10 mouse cellular contexts compared by ENCODE assay signal in the genomic region with DNA sequence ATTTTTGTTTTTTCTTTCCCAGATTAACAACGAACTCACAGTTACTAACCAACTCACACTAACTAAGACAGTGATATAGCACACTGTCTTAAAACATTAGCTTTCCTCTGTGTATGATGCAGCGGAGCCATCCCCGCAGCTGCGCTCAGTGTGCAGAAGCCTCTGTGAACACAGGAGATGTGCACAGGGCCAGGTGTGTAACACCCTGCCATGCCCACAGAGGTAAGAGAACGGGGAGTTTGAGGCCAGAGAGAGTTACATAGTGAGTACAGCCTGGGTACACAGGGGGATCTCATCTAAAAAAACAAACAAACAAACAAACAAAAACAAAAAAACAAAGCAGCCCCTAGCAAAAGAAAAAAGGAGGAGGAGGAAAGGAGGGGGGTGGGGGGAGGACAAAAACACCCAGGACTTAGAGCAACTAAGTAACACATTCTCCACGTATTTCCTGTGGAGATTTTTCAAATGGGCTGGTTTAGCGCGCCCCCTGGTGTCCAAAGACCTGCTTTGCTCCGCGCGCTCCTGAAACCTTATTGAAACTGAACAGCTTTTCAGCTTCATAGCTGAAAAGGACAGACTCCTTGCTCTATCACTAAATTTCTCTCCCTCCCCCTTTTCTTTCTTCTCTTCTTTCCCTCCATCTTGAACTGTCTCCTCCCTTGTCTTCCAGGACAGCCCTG.
DNase-seq lines count a peak whose midpoint lies in the region; ATAC-seq and TF ChIP-seq lines count a peak whose summit lies in the region.
"Had no signal": no experiment of that assay in that cellular context is flagged by ENCODE, and none has a peak within 500 bp of the region (broad histone marks: within the 10 kb centered on the region; RNA-seq: fewer than 3 reads in every experiment).

No protein-coding gene starts in this region.

- WGBS in heart, embryonic 10.5 days = 38% methylated on average over 11 of the region's 11 CpGs

- H3K27me3 ChIP-seq in heart, embryonic 10.5 days (ENCODE audit: insufficient read depth, poor library complexity, severe bottlenecking) = no peaks in the 10 kb centered on the region
- H3K27me3 ChIP-seq in Patski = peaks cover 11% of the 10 kb centered on the region
- no peaks in the 10 kb centered on the region for H3K27me3 ChIP-seq in testis, adult 2 months (ENCODE audit: control insufficient read depth, insufficient read depth, low read length)
- H3K27me3 ChIP-seq: liver, embryonic 13.5 days had no signal

- 0 out of 2 replicates have a peak, but pooled peaks cover 5% of the 10 kb centered on the region for H3K4me1 ChIP-seq in heart, embryonic 10.5 days
- peaks cover 5% of the 10 kb centered on the region for H3K4me1 ChIP-seq in testis, adult 2 months (ENCODE audit: control insufficient read depth, insufficient read depth, low read length)
- H3K4me1 ChIP-seq: liver, embryonic 13.5 days had no signal

- TF ChIP-seq CTCF in Patski (IDR thresholded peaks at IDR 0.05) = peak; percentile 86
- peak; percentile 85 for TF ChIP-seq CTCF in testis, adult 2 months (IDR thresholded peaks at IDR 0.05; ENCODE audit: control insufficient read depth, insufficient read depth, insufficient replicate concordance, low read depth, low read length)

- TF ChIP-seq POLR2A in testis, adult 2 months (IDR thresholded peaks at IDR 0.05; ENCODE audit: control insufficient read depth, low read depth, low read length) = no peak

- H3K4me3 ChIP-seq in heart, embryonic 10.5 days = no peak overlapping the region
- H3K4me3 ChIP-seq in testis, adult 2 months (ENCODE audit: control insufficient read depth, low read depth, low read length) = no peak overlapping the region
- H3K4me3 ChIP-seq: liver, embryonic 13.5 days had no signal

- H3K27ac ChIP-seq in heart, embryonic 10.5 days = no peak overlapping the region
- no peak overlapping the region for H3K27ac ChIP-seq in testis, adult 2 months (ENCODE audit: control insufficient read depth, insufficient read depth, low read depth, low read length)
- H3K27ac ChIP-seq: liver, embryonic 13.5 days had no signal

- in situ Hi-C loops in Patski (cut with MboI; ENCODE audit: low pct_unique_long_range_greater_than_20kb) = loop anchor here (5.0 to 25.0 kb wide), 5 partner anchors 116 to 1116 kb away; no protein-coding TSS in a partner anchor

- no peak for ATAC-seq in Patski
- ATAC-seq in megakaryocyte progenitor cell, adult 5-6 weeks (replicated peaks; ENCODE audit: poor library complexity) = peak; percentile 80

- CTCF ChIA-PET in Patski (lab: Charles Lee) = interaction anchor here (0.7 to 3.3 kb wide), 13 partner anchors 9 to 579 kb away, joined by 3 to 17 read pairs (median 3); no protein-coding TSS in a partner anchor

- peak; percentile 63 for DNase-seq in heart, adult 8-10 months (ENCODE audit: low spot score)
- no peak for DNase-seq in heart, embryonic 10.5 days (ENCODE audit: low spot score)
- no peak for DNase-seq in Patski (ENCODE audit: low read depth, low spot score)
- DNase-seq in cerebellum, adult 9-10 months = peak; percentile 83
- DNase-seq in frontal cortex, postnatal 25 days (ENCODE audit: low spot score in 2 of 2) = peak; percentile 77 to 82
- DNase-seq in layer of hippocampus, adult 9-10 months (ENCODE audit: low spot score) = peak; percentile 55
- DNase-seq: liver, embryonic 13.5 days had no signal

- POLR2A ChIA-PET in Patski (lab: Charles Lee) = no interaction called here

- H3K9me3 ChIP-seq in heart, embryonic 10.5 days = no peaks in the 10 kb centered on the region
- H3K9me3 ChIP-seq: liver, embryonic 13.5 days had no signal

- no peaks in the 10 kb centered on the region for H3K36me3 ChIP-seq in heart, embryonic 10.5 days
- H3K36me3 ChIP-seq in testis, adult 2 months (ENCODE audit: control insufficient read depth, insufficient read depth, low read length) = no peaks in the 10 kb centered on the region
- H3K36me3 ChIP-seq: G1E; liver, embryonic 13.5 days had no signal

Comparison
In these comparisons a context has a peak if more than half of its experiments do, and no peak if none do; other contexts are left out.
1. DNase-seq: peak in heart, adult 8-10 months (single experiment), cerebellum, adult 9-10 months (single experiment), frontal cortex, postnatal 25 days (2 of 2) and layer of hippocampus, adult 9-10 months (single experiment); none in heart, embryonic 10.5 days (single experiment) and Patski (single experiment).